Mouse (Mus musculus): ENCODE data around the gene Hip1. TPM values are rescaled to one million over a fixed set of nuclear protein-coding genes. Genes with fewer than 3 reads are reported as not detected.

Hip1 gene
- total RNA-seq, 1 experiment, result 42.9 TPM

DNA sequence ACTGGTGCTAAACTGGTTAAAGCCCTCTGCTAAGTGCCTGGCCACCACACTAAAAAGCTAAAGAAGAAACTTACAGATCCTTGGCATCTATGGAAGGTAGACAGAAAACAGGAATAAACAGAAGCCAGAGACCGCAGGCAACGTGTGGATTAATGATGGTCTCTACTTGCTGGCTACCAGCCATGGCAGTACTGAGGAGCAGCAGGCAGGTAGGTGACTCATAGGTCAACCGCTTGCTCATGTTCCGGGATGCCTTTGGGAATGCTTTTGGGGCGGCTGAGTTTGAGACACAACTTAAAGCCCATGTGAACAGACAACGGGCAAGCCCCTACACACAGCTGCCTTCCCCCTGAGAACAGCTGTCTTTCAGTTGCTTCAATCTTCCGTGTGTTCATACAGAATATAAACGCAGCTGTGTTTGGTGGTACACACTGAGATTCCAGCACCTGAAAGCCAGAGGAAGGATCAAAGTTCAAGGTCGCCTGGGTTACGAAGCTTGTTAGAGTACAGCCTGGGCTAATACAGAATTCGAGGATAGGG lies 13.5 kb downstream of the Hip1 start:
- peaks cover 4% of the 10 kb centered on the region in 2 experiments; a peak in 1 of 4 replicates for H3K4me1 ChIP-seq (ENCODE audit: control insufficient read depth in 2 of 2, insufficient read depth in 2 of 2, low read length in 2 of 2, poor library complexity in 1 of 2)

DNA sequence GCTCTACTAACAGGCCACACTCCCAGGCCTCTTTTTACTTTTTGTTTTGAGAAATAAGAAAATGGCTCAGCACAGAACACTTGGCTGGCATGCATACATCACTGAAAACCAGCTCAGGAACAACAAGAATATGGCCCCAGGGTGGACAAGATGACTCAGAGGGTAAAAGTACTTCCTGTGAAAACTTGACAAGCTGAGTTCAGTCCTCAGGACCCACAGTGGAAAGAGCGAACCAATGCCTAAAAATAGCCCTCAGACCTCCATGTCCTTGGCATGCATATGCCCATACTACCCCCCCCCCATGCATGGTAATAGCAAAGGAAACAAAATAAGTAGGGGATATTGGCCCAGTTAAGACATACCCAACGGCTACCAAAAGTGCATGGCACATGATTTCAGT lies 15.0 kb downstream of the Hip1 start:
- Histone ChIP-seq H3K4me1 (ENCODE audit: control insufficient read depth in 2 of 2, insufficient read depth in 2 of 2, low read length in 2 of 2, poor library complexity in 1 of 2) (peaks cover 4% of the 10 kb centered on the region in 2 experiments; a peak in 1 of 4 replicates), H3K9ac (ENCODE audit: insufficient read depth, low read depth, low read length, poor library complexity, severe bottlenecking) (no peak overlapping the region), H3K36me3 (ENCODE audit: control insufficient read depth, insufficient read depth, low read length, poor library complexity, severe bottlenecking) (no peaks in the 10 kb centered on the region), H3K9me3 (ENCODE audit: control insufficient read depth, insufficient read depth, low read depth, low read length) (no peaks in the 10 kb centered on the region), H3K4me3 (ENCODE audit: insufficient read depth in 1 of 2, low read depth in 1 of 2, low read length in 2 of 2, poor library complexity in 1 of 2, severe bottlenecking in 1 of 2) (no peak overlapping the region), H3K27ac (ENCODE audit: insufficient read depth, low read depth, low read length, poor library complexity, severe bottlenecking) (no peak overlapping the region)
- TF ChIP-seq HCFC1 (IDR thresholded peaks at IDR 0.05; ENCODE audit: borderline replicate concordance, insufficient read depth, low read length), result no peak
- no peak for TF ChIP-seq ZC3H11A (IDR thresholded peaks at IDR 0.05; ENCODE audit: borderline replicate concordance, low read depth, low read length)
- no peak for TF ChIP-seq CHD2 (IDR thresholded peaks at IDR 0.05; ENCODE audit: low read depth, low read length)
- in situ Hi-C loops (cut with MboI; ENCODE audit: low sequenced_read_pairs in 2 of 2, unreplicated experiment in 2 of 2), result no loop called here
- DNase-seq (ENCODE audit: low read depth, low spot score), result no peak

More for the DNA sequence above, 13.5 kb downstream of the Hip1 start:
- TF ChIP-seq ZC3H11A (IDR thresholded peaks at IDR 0.05; ENCODE audit: borderline replicate concordance, low read depth, low read length), result no peak
- TF ChIP-seq MAFK (IDR thresholded peaks at IDR 0.05; ENCODE audit: insufficient read depth, low read depth, low read length), result no peak
- TF ChIP-seq ZNF384 (IDR thresholded peaks at IDR 0.05; ENCODE audit: low read depth, low read length), result no peak
- TF ChIP-seq HCFC1 (IDR thresholded peaks at IDR 0.05; ENCODE audit: borderline replicate concordance, insufficient read depth, low read length), result no peak
- no peak for TF ChIP-seq CHD2 (IDR thresholded peaks at IDR 0.05; ENCODE audit: low read depth, low read length)
- DNase-seq (ENCODE audit: low read depth, low spot score), result no peak
- in situ Hi-C loops (cut with MboI; ENCODE audit: low sequenced_read_pairs in 2 of 2, unreplicated experiment in 2 of 2), result no loop called here
- H3K9ac ChIP-seq (ENCODE audit: insufficient read depth, low read depth, low read length, poor library complexity, severe bottlenecking), result no peak overlapping the region
- H3K4me3 ChIP-seq (ENCODE audit: insufficient read depth in 1 of 2, low read depth in 1 of 2, low read length in 2 of 2, poor library complexity in 1 of 2, severe bottlenecking in 1 of 2), result no peak overlapping the region
- H3K27ac ChIP-seq (ENCODE audit: insufficient read depth, low read depth, low read length, poor library complexity, severe bottlenecking), result no peak overlapping the region
- H3K36me3 ChIP-seq (ENCODE audit: control insufficient read depth, insufficient read depth, low read length, poor library complexity, severe bottlenecking), result no peaks in the 10 kb centered on the region
- H3K9me3 ChIP-seq (ENCODE audit: control insufficient read depth, insufficient read depth, low read depth, low read length), result no peaks in the 10 kb centered on the region

DNA sequence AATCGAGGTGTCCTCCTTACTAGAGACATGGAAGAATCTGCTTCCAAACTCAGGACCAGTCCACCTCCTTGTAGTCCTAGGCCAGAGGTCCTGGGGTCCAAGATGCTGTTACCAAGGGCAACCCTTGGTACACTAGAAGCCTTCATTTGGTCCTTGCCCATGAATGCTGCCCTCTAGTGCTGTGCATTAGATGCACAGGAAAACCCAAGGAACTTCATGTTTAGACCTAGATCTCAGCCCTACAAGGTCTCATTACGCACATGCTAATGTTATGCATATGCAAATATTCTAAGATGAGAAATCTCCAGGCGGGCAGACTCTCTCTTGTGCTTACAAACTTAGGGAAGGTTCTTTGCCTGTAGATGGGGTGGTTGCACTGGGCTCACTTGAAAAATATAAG lies 15.6 kb downstream of the Hip1 start:
- Histone ChIP-seq H3K36me3 (ENCODE audit: control insufficient read depth, insufficient read depth, low read length, poor library complexity, severe bottlenecking) (no peaks in the 10 kb centered on the region), H3K27ac (ENCODE audit: insufficient read depth, low read depth, low read length, poor library complexity, severe bottlenecking) (no peak overlapping the region), H3K9ac (ENCODE audit: insufficient read depth, low read depth, low read length, poor library complexity, severe bottlenecking) (no peak overlapping the region), H3K4me1 (ENCODE audit: control insufficient read depth in 2 of 2, insufficient read depth in 2 of 2, low read length in 2 of 2, poor library complexity in 1 of 2) (peaks cover 4% of the 10 kb centered on the region in 2 experiments; a peak in 1 of 4 replicates), H3K4me3 (ENCODE audit: insufficient read depth in 1 of 2, low read depth in 1 of 2, low read length in 2 of 2, poor library complexity in 1 of 2, severe bottlenecking in 1 of 2) (no peak overlapping the region), H3K9me3 (ENCODE audit: control insufficient read depth, insufficient read depth, low read depth, low read length) (no peaks in the 10 kb centered on the region)
- DNase-seq (ENCODE audit: low read depth, low spot score), result no peak
- TF ChIP-seq ZNF384 (IDR thresholded peaks at IDR 0.05; ENCODE audit: low read depth, low read length), result no peak
- no peak for TF ChIP-seq CHD2 (IDR thresholded peaks at IDR 0.05; ENCODE audit: low read depth, low read length)
- TF ChIP-seq HCFC1 (IDR thresholded peaks at IDR 0.05; ENCODE audit: borderline replicate concordance, insufficient read depth, low read length), result no peak
- TF ChIP-seq MAFK (IDR thresholded peaks at IDR 0.05; ENCODE audit: insufficient read depth, low read depth, low read length), result no peak
- no peak for TF ChIP-seq ZC3H11A (IDR thresholded peaks at IDR 0.05; ENCODE audit: borderline replicate concordance, low read depth, low read length)
- in situ Hi-C loops (cut with MboI; ENCODE audit: low sequenced_read_pairs in 2 of 2, unreplicated experiment in 2 of 2), result no loop called here

DNA sequence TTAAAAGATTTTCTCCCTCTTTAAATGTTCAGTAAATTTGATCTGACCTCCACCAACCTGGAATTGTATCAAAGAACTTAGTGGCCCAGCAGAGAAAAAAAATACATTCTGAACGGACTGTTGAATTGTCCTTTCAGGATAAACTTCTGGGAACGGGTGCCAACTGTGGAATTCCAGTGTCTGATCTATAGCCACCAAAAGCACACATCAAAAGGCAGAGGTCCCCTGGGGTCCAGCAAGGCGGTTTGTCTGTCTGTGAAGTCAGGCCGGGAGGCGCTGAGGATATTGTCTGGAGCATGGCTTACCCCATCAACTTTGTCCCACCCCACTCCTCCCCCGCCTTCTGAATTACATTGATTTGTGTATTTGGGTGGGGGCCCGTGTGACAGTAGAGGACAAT lies 16.9 kb downstream of the Hip1 start:
- in situ Hi-C loops (cut with MboI; ENCODE audit: low sequenced_read_pairs in 2 of 2, unreplicated experiment in 2 of 2), result no loop called here
- TF ChIP-seq HCFC1 (IDR thresholded peaks at IDR 0.05; ENCODE audit: borderline replicate concordance, insufficient read depth, low read length), result no peak
- no peak for TF ChIP-seq ZNF384 (IDR thresholded peaks at IDR 0.05; ENCODE audit: low read depth, low read length)
- no peak for TF ChIP-seq CHD2 (IDR thresholded peaks at IDR 0.05; ENCODE audit: low read depth, low read length)
- no peak for TF ChIP-seq ZC3H11A (IDR thresholded peaks at IDR 0.05; ENCODE audit: borderline replicate concordance, low read depth, low read length)
- no peak for TF ChIP-seq MAFK (IDR thresholded peaks at IDR 0.05; ENCODE audit: insufficient read depth, low read depth, low read length)
- Histone ChIP-seq H3K36me3 (ENCODE audit: control insufficient read depth, insufficient read depth, low read length, poor library complexity, severe bottlenecking) (no peaks in the 10 kb centered on the region), H3K4me3 (ENCODE audit: insufficient read depth in 1 of 2, low read depth in 1 of 2, low read length in 2 of 2, poor library complexity in 1 of 2, severe bottlenecking in 1 of 2) (no peak overlapping the region), H3K9me3 (ENCODE audit: control insufficient read depth, insufficient read depth, low read depth, low read length) (no peaks in the 10 kb centered on the region), H3K27ac (ENCODE audit: insufficient read depth, low read depth, low read length, poor library complexity, severe bottlenecking) (no peak overlapping the region), H3K9ac (ENCODE audit: insufficient read depth, low read depth, low read length, poor library complexity, severe bottlenecking) (no peak overlapping the region), H3K4me1 (ENCODE audit: control insufficient read depth in 2 of 2, insufficient read depth in 2 of 2, low read length in 2 of 2, poor library complexity in 1 of 2) (no peaks in the 10 kb centered on the region; a peak in 1 of 4 replicates)
- no peak for DNase-seq (ENCODE audit: low read depth, low spot score)
